Mouse (Mus musculus) urinary bladder, postnatal 0 days (tissue): Measurements from ENCODE around the gene Hnrnpd. TPM values are rescaled to one million over a fixed set of nuclear protein-coding genes. Genes with fewer than 3 reads are reported as not detected.

Source experiments
- polyA plus RNA-seq: library from polyadenylated mRNA; unstranded; fragments of >200 nt; fragmentation: Nextera tagmentation; extraction: Ambion mirVana; gene quantifications from 2 replicates; pipeline ENCODE4 v1.2.1, GENCODE M21; 2015

Hnrnpd gene
- polyA plus RNA-seq, result 45.4 and 60.1 TPM in 2 replicates

GRCm38 (mm10) chr5:99978699-99979442 is at the start of gene Hnrnpd, which contains the start of gene 4930524J08Rik:
Gene Hnrnpd (minus strand): TSS chr5:99978938.
Gene 4930524J08Rik (plus strand): TSS chr5:99979061.

GRCm38 (mm10) chr5:99906181-99906956 is 72.4 kb downstream of the Hnrnpd start, which contains the start of gene Vamp9:
Gene Vamp9 (plus strand): TSS chr5:99906254.

Other genes with a start within 250 kb of the Hnrnpd start
- gene Rasgef1b, start 249.9 kb downstream of the Hnrnpd start, polyA plus RNA-seq, result 5.6 and 6.8 TPM in 2 replicates
- 0.34 and 0.40 TPM in 2 replicates for gene Vamp9, start 72.7 kb downstream of the Hnrnpd start, polyA plus RNA-seq
- 1.4 and 2.7 TPM in 2 replicates for gene 4930524J08Rik, start 123 bp upstream of the Hnrnpd start, polyA plus RNA-seq
- gene Hnrnpdl, start 60.7 kb upstream of the Hnrnpd start, polyA plus RNA-seq, result 60.2 and 64.3 TPM in 2 replicates
- 24.5 and 24.8 TPM in 2 replicates for gene Enoph1, start 61.0 kb upstream of the Hnrnpd start, polyA plus RNA-seq
- 0.73 and 0.81 TPM in 2 replicates for gene Tmem150c, start 180.9 kb upstream of the Hnrnpd start, polyA plus RNA-seq